Mouse (Mus musculus) MEL (cell line): ENCODE measurements around the gene Gm11549. TPM values are rescaled to one million over a fixed set of nuclear protein-coding genes. Genes with fewer than 3 reads are reported as not detected.

Experiments used
- DNase-seq: peaks from one replicate; pipeline ENCODE4 v3.0.0; 2011; ENCODE audit warnings: low read depth, low spot score
- H3K27ac ChIP-seq: 2 replicates; pipeline ENCODE4 v1.5.1; 2012; ENCODE audit warnings: low read depth, mild to moderate bottlenecking, control low read depth, low read length, moderate library complexity; ENCODE audit not compliant: control insufficient read depth
- H3K27me3 ChIP-seq, 2 experiments: fragments of 150-350 bp in 1 of 2; sonication (generic) in 1 of 2; 2 replicates each; pipeline ENCODE4 v1.6.1; 2012; ENCODE audit warnings: low read length in 2 of 2, mild to moderate bottlenecking in 2 of 2, improper control_type of control experiment in 1 of 2, moderate library complexity in 1 of 2; ENCODE audit not compliant: insufficient read depth in 2 of 2, control insufficient read depth in 1 of 2
- H3K36me3 ChIP-seq, 2 experiments: 2 replicates each; pipeline ENCODE4 v1.6.1; 2012 to 2014; ENCODE audit warnings: low read length in 2 of 2, improper control_type of control experiment in 1 of 2, inconsistent platforms in 1 of 2, mild to moderate bottlenecking in 1 of 2; ENCODE audit not compliant: insufficient read depth in 2 of 2, control insufficient read depth in 1 of 2
- H3K4me1 ChIP-seq, 2 experiments: fragments of 150-350 bp in 1 of 2; sonication (generic) in 1 of 2; 2 replicates each; pipeline ENCODE4 v1.6.1; 2012; ENCODE audit warnings: low read length in 2 of 2, improper control_type of control experiment in 1 of 2, mild to moderate bottlenecking in 1 of 2; ENCODE audit not compliant: insufficient read depth in 2 of 2, control insufficient read depth in 1 of 2
- H3K4me3 ChIP-seq, 2 experiments: fragments of 150-350 bp in 1 of 2; sonication (generic) in 1 of 2; 2 replicates each; pipeline ENCODE4 v1.5.1; 2012; ENCODE audit warnings: low read depth in 2 of 2, low read length in 2 of 2, mild to moderate bottlenecking in 2 of 2, moderate library complexity in 2 of 2, control low read depth in 1 of 2, improper control_type of control experiment in 1 of 2; ENCODE audit not compliant: control insufficient read depth in 1 of 2, insufficient read depth in 1 of 2
- H3K79me2 ChIP-seq: 2 replicates; pipeline ENCODE4 v1.6.1; 2012; ENCODE audit warnings: mild to moderate bottlenecking, low read length, moderate library complexity; ENCODE audit not compliant: control insufficient read depth, poor library complexity, insufficient read depth
- H3K9ac ChIP-seq: 2 replicates; pipeline ENCODE4 v1.6.1; 2012; ENCODE audit warnings: low read depth, mild to moderate bottlenecking, control low read depth, low read length, moderate library complexity; ENCODE audit not compliant: control insufficient read depth, poor library complexity, severe bottlenecking
- H3K9me3 ChIP-seq: fragments of 150-350 bp; sonication (generic); replicated peaks from 2 replicates; pipeline ENCODE4 v1.6.1; 2012; ENCODE audit warnings: mild to moderate bottlenecking, low read length, improper control_type of control experiment, moderate library complexity; ENCODE audit not compliant: insufficient read depth
- CHD2 ChIP-seq: IDR thresholded peaks from 2 replicates; pipeline ENCODE4 v1.6.1; 2011; ENCODE audit warnings: low read length, improper control_type of control experiment
- E2F4 ChIP-seq: IDR thresholded peaks from 2 replicates; pipeline ENCODE4 v1.6.1; 2011; ENCODE audit warnings: low read depth, low read length, improper control_type of control experiment, borderline replicate concordance
- EP300 ChIP-seq, 2 experiments: IDR thresholded peaks; 2 replicates each; pipeline ENCODE4 v1.6.1; 2011; ENCODE audit warnings: improper control_type of control experiment in 2 of 2, low read length in 2 of 2, low read depth in 1 of 2, mild to moderate bottlenecking in 1 of 2
- ETS1 ChIP-seq: IDR thresholded peaks from 2 replicates; pipeline ENCODE4 v1.6.1; 2012; ENCODE audit warnings: low read depth, mild to moderate bottlenecking, inconsistent platforms, low read length, improper control_type of control experiment, moderate library complexity
- GABPA ChIP-seq: IDR thresholded peaks from 2 replicates; pipeline ENCODE4 v1.6.1; 2012; ENCODE audit warnings: low read depth, mild to moderate bottlenecking, inconsistent platforms, low read length, improper control_type of control experiment, moderate library complexity
- GATA1 ChIP-seq: IDR thresholded peaks from 2 replicates; pipeline ENCODE4 v1.6.1; 2011; ENCODE audit warnings: low read depth, low read length, improper control_type of control experiment
- HCFC1 ChIP-seq: IDR thresholded peaks from 2 replicates; pipeline ENCODE4 v1.6.1; 2012; ENCODE audit warnings: low read depth, mild to moderate bottlenecking, inconsistent platforms, low read length, improper control_type of control experiment, moderate library complexity
- MAX ChIP-seq: IDR thresholded peaks from 2 replicates; pipeline ENCODE4 v1.6.1; 2011; ENCODE audit warnings: low read length, improper control_type of control experiment
- MAZ ChIP-seq: IDR thresholded peaks from 2 replicates; pipeline ENCODE4 v1.6.1; 2012; ENCODE audit warnings: low read depth, mild to moderate bottlenecking, inconsistent platforms, low read length, improper control_type of control experiment
- MEF2A ChIP-seq: IDR thresholded peaks from 2 replicates; pipeline ENCODE4 v1.6.1; 2014; ENCODE audit warnings: low read depth, mild to moderate bottlenecking, inconsistent platforms, low read length, improper control_type of control experiment; ENCODE audit not compliant: poor library complexity, insufficient replicate concordance, severe bottlenecking; ENCODE audit errors: extremely low read depth
- MXI1 ChIP-seq: IDR thresholded peaks from 2 replicates; pipeline ENCODE4 v1.6.1; 2011; ENCODE audit warnings: mild to moderate bottlenecking, low read depth, low read length, improper control_type of control experiment
- MYB ChIP-seq: IDR thresholded peaks from 2 replicates; pipeline ENCODE4 v1.6.1; 2011; ENCODE audit warnings: mild to moderate bottlenecking, low read depth, low read length, improper control_type of control experiment
- MYC ChIP-seq: IDR thresholded peaks from 2 replicates; pipeline ENCODE4 v1.6.1; 2011; ENCODE audit warnings: low read depth, mild to moderate bottlenecking, low read length, improper control_type of control experiment, moderate library complexity
- NRF1 ChIP-seq: IDR thresholded peaks from 2 replicates; pipeline ENCODE4 v1.6.1; 2014; ENCODE audit warnings: low read depth, mild to moderate bottlenecking, inconsistent platforms, low read length, improper control_type of control experiment, moderate library complexity; ENCODE audit not compliant: poor library complexity, insufficient read depth, severe bottlenecking
- POLR2AphosphoS2 ChIP-seq: IDR thresholded peaks from 2 replicates; pipeline ENCODE4 v1.6.1; 2011; ENCODE audit warnings: low read length, improper control_type of control experiment
- POLR2AphosphoS5 ChIP-seq: IDR thresholded peaks from 2 replicates; pipeline ENCODE4 v1.6.1; 2012; ENCODE audit warnings: low read depth, borderline replicate concordance, mild to moderate bottlenecking, inconsistent platforms, low read length, moderate library complexity, mixed read lengths
- RCOR1 ChIP-seq: IDR thresholded peaks from 2 replicates; pipeline ENCODE4 v1.6.1; 2012; ENCODE audit warnings: low read depth, mild to moderate bottlenecking, inconsistent platforms, low read length, improper control_type of control experiment
- SIN3A ChIP-seq: IDR thresholded peaks from 2 replicates; pipeline ENCODE4 v1.6.1; 2012; ENCODE audit warnings: low read length, improper control_type of control experiment, inconsistent platforms
- SMC3 ChIP-seq: IDR thresholded peaks from 2 replicates; pipeline ENCODE4 v1.6.1; 2011; ENCODE audit warnings: low read depth, low read length, improper control_type of control experiment
- TAL1 ChIP-seq: IDR thresholded peaks from 2 replicates; pipeline ENCODE4 v1.6.1; 2012; ENCODE audit warnings: mild to moderate bottlenecking, inconsistent platforms, low read length, moderate library complexity, mixed read lengths
- TBP ChIP-seq: IDR thresholded peaks from 2 replicates; pipeline ENCODE4 v1.8.0; 2011; ENCODE audit warnings: low read depth, low read length, improper control_type of control experiment
- TCF12 ChIP-seq: IDR thresholded peaks from 2 replicates; pipeline ENCODE4 v1.6.1; 2014; ENCODE audit warnings: low read depth, mild to moderate bottlenecking, inconsistent platforms, low read length, improper control_type of control experiment, moderate library complexity
- USF1 ChIP-seq: IDR thresholded peaks from 2 replicates; pipeline ENCODE4 v1.6.1; 2014; ENCODE audit warnings: low read depth, mild to moderate bottlenecking, inconsistent platforms, low read length, improper control_type of control experiment, moderate library complexity
- USF2 ChIP-seq, 2 experiments: IDR thresholded peaks; 2 replicates each; pipeline ENCODE4 v1.6.1; 2011 to 2012; ENCODE audit warnings: improper control_type of control experiment in 2 of 2, low read length in 2 of 2, borderline replicate concordance in 1 of 2, inconsistent platforms in 1 of 2, low read depth in 1 of 2, mild to moderate bottlenecking in 1 of 2; ENCODE audit not compliant: insufficient read depth in 1 of 2
- ZMIZ1 ChIP-seq: IDR thresholded peaks from 2 replicates; pipeline ENCODE4 v1.6.1; 2012; ENCODE audit warnings: low read depth, mild to moderate bottlenecking, inconsistent platforms, low read length, improper control_type of control experiment, moderate library complexity
- ZNF384 ChIP-seq: IDR thresholded peaks from 2 replicates; pipeline ENCODE4 v1.6.1; 2012; ENCODE audit warnings: low read depth, mild to moderate bottlenecking, inconsistent platforms, low read length, improper control_type of control experiment
- polyA plus RNA-seq, 2 experiments: library from polyadenylated mRNA; stranded (reverse) in 1 of 2; unstranded in 1 of 2; fragments of >175 nt in 1 of 2; fragments of >200 nt in 1 of 2; gene quantifications; 2 replicates each; pipeline versions ENCODE4 v1.2.1 to v1.2.4; 2012; ENCODE audit warnings: low replicate concordance in 2 of 2, low read depth in 1 of 2; ENCODE audit not compliant: insufficient read length in 2 of 2, insufficient read depth in 1 of 2, missing spikeins in 1 of 2
- total RNA-seq: library from RNA; depleted of rRNA; stranded (reverse); fragments of 300-350 nt; gene quantifications from 2 replicates; pipeline ENCODE4 v1.2.3, GENCODE M21; 2012

Gene Gm11549
- total and polyA plus RNA-seq, 3 experiments, result not detected

DNA sequence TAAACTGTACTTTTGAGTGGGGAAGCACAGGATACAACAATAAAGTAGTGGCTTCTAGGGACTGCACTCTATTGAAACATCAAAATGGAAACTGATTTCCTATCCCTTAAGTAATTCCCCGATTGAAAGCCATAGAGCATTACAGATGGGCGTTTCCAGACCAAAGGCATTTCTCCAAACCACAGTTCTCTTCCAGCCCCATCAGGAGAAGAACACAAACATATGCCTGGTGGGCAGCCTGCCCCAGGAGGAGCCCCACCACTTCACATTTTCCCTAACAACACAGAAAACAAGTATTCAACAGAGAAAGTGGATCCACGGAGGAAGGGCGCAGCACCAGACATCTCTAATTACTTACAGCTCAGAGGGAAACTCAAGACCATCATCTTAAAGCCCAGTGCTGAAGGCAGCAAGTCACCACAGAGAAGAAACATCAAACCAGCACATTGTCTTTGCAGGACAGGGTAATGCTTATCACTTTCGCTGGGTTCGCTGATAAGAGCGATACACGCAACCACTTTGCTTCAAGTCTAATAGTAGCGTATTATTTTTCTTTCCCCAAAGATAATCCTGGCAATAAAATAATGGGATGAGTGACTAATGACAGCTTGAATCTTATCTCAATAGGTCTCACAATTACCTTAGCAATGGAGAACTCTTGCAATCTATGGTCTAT lies 28.8 kb downstream of the Gm11549 start:
- no peaks in the 10 kb centered on the region for H3K79me2 ChIP-seq
- peaks cover 0 to 26% of the 10 kb centered on the region in 2 experiments; a peak in 2 of 4 replicates for H3K36me3 ChIP-seq
- peaks cover 6 to 34% of the 10 kb centered on the region in 2 experiments for H3K4me1 ChIP-seq
- H3K27me3 ChIP-seq, result no peaks in the 10 kb centered on the region
- H3K9me3 ChIP-seq, result no peaks in the 10 kb centered on the region
- TF ChIP-seq GATA1 (peak; percentile 93), EP300 (IDR thresholded peaks at IDR 0.05; ENCODE audit: low read depth in 1 of 2, low read length in 2 of 2) (peak; percentile 46 to 63; a peak in 3 of 4 replicates), ZMIZ1 (no peak), ZNF384 (no peak), ETS1 (peak; percentile 47; the same call in 1 of the 2 replicates), SMC3 (no peak), TCF12 (peak; percentile 54; the same call in 1 of the 2 replicates)
- TF ChIP-seq, all 39 proteins: peak for 4
- peak; percentile 48 for DNase-seq
- Histone ChIP-seq H3K9ac (no peak overlapping the region), H3K4me3 (peak overlapping the region in 1 of 2 experiments; percentile 1; a peak in 1 of 4 replicates), H3K27ac (peak overlapping the region; percentile 41)

DNA sequence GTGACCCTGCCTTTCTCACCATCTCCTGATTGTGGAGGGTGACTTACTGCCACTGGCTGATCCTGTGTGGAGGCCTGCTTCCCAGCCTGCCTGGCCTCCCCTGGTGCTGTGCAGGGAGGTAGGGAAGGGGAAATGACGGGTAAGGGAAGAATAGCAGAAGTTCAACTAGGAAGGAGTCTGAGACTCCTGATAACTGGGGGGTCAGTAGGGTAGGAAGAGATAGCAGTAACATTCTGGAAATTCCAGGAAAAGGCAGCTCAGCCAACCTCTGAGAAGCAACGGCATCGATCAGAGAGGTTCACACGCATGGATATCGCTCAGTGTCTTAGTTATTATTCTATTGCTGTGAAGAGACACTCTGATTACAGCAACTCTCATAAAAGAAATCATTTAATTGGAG lies 30.1 kb downstream of the Gm11549 start:
- TF ChIP-seq MAZ, result no peak
- no peak for TF ChIP-seq POLR2AphosphoS5
- TF ChIP-seq GATA1, result peak; percentile 40; the same call in 1 of the 2 replicates
- no peak for TF ChIP-seq MYB
- TF ChIP-seq USF2 (IDR thresholded peaks at IDR 0.05; ENCODE audit: borderline replicate concordance in 1 of 2, insufficient read depth in 1 of 2, low read depth in 1 of 2, low read length in 2 of 2), result no peak
- no peak for TF ChIP-seq CHD2
- TF ChIP-seq MEF2A, result no peak
- no peak for TF ChIP-seq GABPA
- peak; percentile 7; the same call in 1 of the 2 replicates for TF ChIP-seq TCF12
- no peak for TF ChIP-seq HCFC1
- 0 out of 2 replicates have a peak, but pooled peaks have one; percentile 29 for TF ChIP-seq RCOR1
- no peak for TF ChIP-seq TBP
- no peak for TF ChIP-seq USF1
- TF ChIP-seq MAX, result no peak
- TF ChIP-seq NRF1, result no peak
- TF ChIP-seq POLR2AphosphoS2, result no peak
- TF ChIP-seq ETS1, result no peak
- no peak for TF ChIP-seq MYC
- no peak for TF ChIP-seq MXI1
- peak; percentile 65 for TF ChIP-seq TAL1
- TF ChIP-seq E2F4, result no peak
- peak; percentile 50 to 76; a peak in 3 of 4 replicates for TF ChIP-seq EP300 (IDR thresholded peaks at IDR 0.05; ENCODE audit: low read depth in 1 of 2, low read length in 2 of 2)
- no peak for TF ChIP-seq SIN3A
- TF ChIP-seq, all 39 proteins: peak for 5
- no peaks in the 10 kb centered on the region for H3K79me2 ChIP-seq
- H3K36me3 ChIP-seq, result peaks cover 0 to 26% of the 10 kb centered on the region in 2 experiments; a peak in 2 of 4 replicates

More for the DNA sequence above, 30.1 kb downstream of the Gm11549 start:
- Histone ChIP-seq H3K9ac (no peak overlapping the region), H3K27ac (no peak overlapping the region), H3K4me1 (peaks cover 6 to 34% of the 10 kb centered on the region in 2 experiments), H3K4me3 (no peak overlapping the region), H3K27me3 (no peaks in the 10 kb centered on the region), H3K9me3 (no peaks in the 10 kb centered on the region)
- peak; percentile 32 for DNase-seq
